Mouse (Mus musculus): ENCODE results near the gene BC029722.

- TF ChIP-seq ZKSCAN1 (IDR thresholded peaks at IDR 0.05; ENCODE audit: borderline replicate concordance, low read depth, low read length), result no peak
- TF ChIP-seq MYC (IDR thresholded peaks at IDR 0.05; ENCODE audit: low read depth, low read length), result no peak
- TF ChIP-seq SIN3A (IDR thresholded peaks at IDR 0.05; ENCODE audit: low read length), result no peak
- no peak for TF ChIP-seq NRF1 (IDR thresholded peaks at IDR 0.05; ENCODE audit: low read depth, low read length)
- no peak for TF ChIP-seq HCFC1 (IDR thresholded peaks at IDR 0.05; ENCODE audit: low read depth, low read length)
- TF ChIP-seq CTCF (conservative IDR thresholded peaks at IDR 0.05 in 1 of 2, IDR thresholded peaks at IDR 0.05 in 1 of 2; ENCODE audit: low read depth in 2 of 2, low read length in 2 of 2), result no peak
- TF ChIP-seq POLR2AphosphoS2 (IDR thresholded peaks at IDR 0.05; ENCODE audit: low read depth, low read length), result no peak
- TF ChIP-seq POLR2A (IDR thresholded peaks at IDR 0.05; ENCODE audit: low read depth, low read length), result no peak
These were observed 42.2 kb downstream of the BC029722 start for GRCm38 (mm10) chr2:155776824-155777687.

Data from CH12.LX (cell line).